Mouse (Mus musculus) urinary bladder, postnatal 4 days (tissue): ENCODE measurements around the gene Ankrd44.

Experiments used
- DNase-seq, 2 experiments: peaks; one replicate each; pipeline ENCODE4 v3.0.0; 2021 to 2022; ENCODE audit warnings: low spot score in 2 of 2

The Ankrd44 gene

GRCm38 (mm10) chr1:54639076-54639475 lies 287.1 kb downstream of the Ankrd44 start:
- no peak for DNase-seq

- no peak for DNase-seq
These were observed 288.8 kb downstream of the Ankrd44 start for GRCm38 (mm10) chr1:54637340-54637739.

GRCm38 (mm10) chr1:54629106-54629505 lies 297.1 kb downstream of the Ankrd44 start:
- DNase-seq = no peak

- DNase-seq = no peak
These were observed 311.2 kb downstream of the Ankrd44 start for GRCm38 (mm10) chr1:54614963-54615362.

GRCm38 (mm10) chr1:54612344-54612743 lies 313.8 kb downstream of the Ankrd44 start:
- DNase-seq = no peak

- no peak for DNase-seq
These were observed 314.3 kb downstream of the Ankrd44 start for GRCm38 (mm10) chr1:54611891-54612290.

- DNase-seq = no peak
These were observed 319.3 kb downstream of the Ankrd44 start for GRCm38 (mm10) chr1:54606936-54607335.

- no peak for DNase-seq
These were observed 324.5 kb downstream of the Ankrd44 start for GRCm38 (mm10) chr1:54601692-54602091.

- DNase-seq = no peak
These were observed 325.9 kb downstream of the Ankrd44 start for GRCm38 (mm10) chr1:54600275-54600674.

- no peak for DNase-seq
These were observed 328.5 kb downstream of the Ankrd44 start for GRCm38 (mm10) chr1:54597594-54598217.

GRCm38 (mm10) chr1:54596151-54596550 lies 330.0 kb downstream of the Ankrd44 start:
- no peak for DNase-seq
